Mouse (Mus musculus): ENCODE measurements around the gene Gys1.
"Not testable (repeated sequence)": the region's sequence is repeated elsewhere in the genome, so short reads cannot be mapped to it uniquely, and the experiment has no call there.

Gene Gys1

GRCm38 (mm10) chr7:45457204-45458060, 22.8 kb downstream of the Gys1 start:
- no peak for DNase-seq (ENCODE audit: low read depth, low spot score)

GRCm38 (mm10) chr7:45458748-45459563, 24.3 kb downstream of the Gys1 start:
- DNase-seq (ENCODE audit: low read depth, low spot score): peak; percentile 65

- DNase-seq (ENCODE audit: low read depth, low spot score): peak; percentile 99
Measured at GRCm38 (mm10) chr7:45459564-45460140, 25.0 kb downstream of the Gys1 start, which contains the start of gene Ftl1. TSS of gene Ftl1 (minus strand) at chr7:45459884.

- no peak for DNase-seq (ENCODE audit: low read depth, low spot score)
Measured at GRCm38 (mm10) chr7:45460377-45460776, 25.7 kb downstream of the Gys1 start.

GRCm38 (mm10) chr7:45460860-45461314, 26.2 kb downstream of the Gys1 start:
- no peak for DNase-seq (ENCODE audit: low read depth, low spot score)

- no peak for DNase-seq (ENCODE audit: low read depth, low spot score)
Measured at GRCm38 (mm10) chr7:45461326-45461725, 26.7 kb downstream of the Gys1 start.

- no peak for DNase-seq (ENCODE audit: low read depth, low spot score)
Measured at GRCm38 (mm10) chr7:45461781-45462180, 27.1 kb downstream of the Gys1 start.

- no peak for DNase-seq (ENCODE audit: low read depth, low spot score)
Measured at GRCm38 (mm10) chr7:45462325-45462724, 27.7 kb downstream of the Gys1 start.

GRCm38 (mm10) chr7:45462868-45463267, 28.2 kb downstream of the Gys1 start:
- DNase-seq (ENCODE audit: low read depth, low spot score): not testable (repeated sequence)

- no peak for DNase-seq (ENCODE audit: low read depth, low spot score)
Measured at GRCm38 (mm10) chr7:45463987-45464778, 29.5 kb downstream of the Gys1 start.

GRCm38 (mm10) chr7:45465112-45465511, 30.5 kb downstream of the Gys1 start:
- DNase-seq (ENCODE audit: low read depth, low spot score): no peak

GRCm38 (mm10) chr7:45465549-45465948, 30.9 kb downstream of the Gys1 start:
- DNase-seq (ENCODE audit: low read depth, low spot score): no peak

GRCm38 (mm10) chr7:45466283-45467089, 31.8 kb downstream of the Gys1 start, which contains the start of gene Bax:
TSS of gene Bax (minus strand) at chr7:45466898.
- DNase-seq (ENCODE audit: low read depth, low spot score): peak; percentile 91

- no peak for DNase-seq (ENCODE audit: low read depth, low spot score)
Measured at GRCm38 (mm10) chr7:45467090-45467670, 32.5 kb downstream of the Gys1 start.

- no peak for DNase-seq (ENCODE audit: low read depth, low spot score)
Measured at GRCm38 (mm10) chr7:45470869-45471268, 36.2 kb downstream of the Gys1 start.

GRCm38 (mm10) chr7:45475291-45475969, 40.8 kb downstream of the Gys1 start:
- DNase-seq (ENCODE audit: low read depth, low spot score): no peak

GRCm38 (mm10) chr7:45476453-45476852, 41.8 kb downstream of the Gys1 start:
- DNase-seq (ENCODE audit: low read depth, low spot score): no peak

GRCm38 (mm10) chr7:45477003-45477402, 42.4 kb downstream of the Gys1 start:
- no peak for DNase-seq (ENCODE audit: low read depth, low spot score)

GRCm38 (mm10) chr7:45478774-45479173, 44.1 kb downstream of the Gys1 start:
- no peak for DNase-seq (ENCODE audit: low read depth, low spot score)

Data from brain, embryonic 18.5 days (tissue).